Mouse (Mus musculus): ENCODE measurements at regions not wholly inside any gene's neighbourhood (a gene's known extent, or its start where the extent isn't known, plus 50 kb on each side); places are given as distances from the start of the nearest gene placed in this dataset.

DNA sequence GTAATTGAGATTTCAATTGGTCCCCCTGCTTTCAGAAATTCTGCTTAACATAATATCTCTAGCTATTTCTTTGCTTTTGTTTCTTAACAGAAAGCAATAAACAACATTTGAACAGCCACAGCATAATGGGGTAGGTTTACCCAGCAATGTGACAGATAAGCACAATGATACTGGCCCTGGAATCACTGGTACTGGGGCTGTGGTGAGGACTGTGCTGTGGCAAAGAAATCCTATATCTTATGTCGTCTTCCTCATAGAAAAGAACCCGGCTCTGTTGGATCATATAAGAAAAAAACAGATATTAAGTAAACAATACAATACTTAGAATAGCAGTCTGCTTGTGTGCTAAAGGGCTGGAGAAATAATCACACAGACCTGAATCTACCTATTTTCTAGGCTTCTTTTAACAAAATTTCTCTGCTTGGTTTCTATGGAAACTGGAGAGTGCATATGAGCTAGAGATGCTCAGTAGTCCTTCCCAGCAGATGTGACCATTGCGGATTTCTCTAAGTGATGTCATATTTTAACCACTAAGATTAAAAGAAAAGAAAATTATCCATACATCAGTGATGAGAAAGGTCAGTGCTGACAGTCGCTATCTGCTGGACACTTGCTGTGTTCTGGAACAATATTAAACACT lies 119.8 kb upstream of the Gnao1 start:
- peak; percentile 69 for DNase-seq (ENCODE audit: low read depth, low spot score)

DNA sequence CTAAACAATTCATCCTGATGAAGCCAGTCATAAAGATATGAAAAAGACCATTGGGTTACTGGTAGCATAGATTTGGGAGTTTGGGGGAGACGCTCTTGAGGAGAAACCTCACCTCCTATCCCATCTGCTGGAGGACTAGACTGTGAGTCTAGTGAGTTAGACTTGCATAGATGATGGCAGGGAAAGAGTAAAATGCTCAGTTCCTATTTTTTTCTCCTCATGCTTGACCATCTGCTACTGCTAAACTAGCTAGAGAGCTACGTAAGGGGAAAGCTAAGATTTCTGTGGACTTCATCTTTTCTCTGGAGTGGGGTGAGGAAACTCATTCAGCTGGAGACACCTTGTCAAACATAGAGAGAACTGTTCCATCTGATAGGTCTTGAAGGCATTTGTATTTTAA lies 118.4 kb upstream of the Gnao1 start:
- peak; percentile 43 for DNase-seq (ENCODE audit: low read depth, low spot score)

GRCm38 (mm10) chr8:93691826-93692225 lies 117.9 kb upstream of the Gnao1 start:
- no peak for DNase-seq (ENCODE audit: low read depth, low spot score)

DNA sequence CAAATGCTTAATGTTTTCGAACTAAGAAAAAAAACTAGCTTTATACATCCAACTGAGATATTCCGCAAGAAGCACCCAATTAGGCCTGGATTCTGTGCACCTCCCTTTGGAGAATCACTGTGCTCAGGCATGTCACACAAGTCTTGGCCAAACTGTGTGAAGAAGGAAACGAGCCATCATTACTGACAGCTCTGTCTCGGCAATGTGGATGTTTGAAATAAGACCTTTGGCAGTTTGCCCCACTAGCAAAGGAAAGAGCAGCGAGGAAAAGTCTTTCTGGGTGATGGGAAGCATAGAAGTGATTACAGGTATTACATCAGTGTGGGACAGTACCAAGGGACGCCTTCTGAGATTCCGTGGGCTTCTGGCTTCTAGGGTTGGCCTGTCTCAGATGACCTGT lies 112.6 kb upstream of the Gnao1 start:
- DNase-seq (ENCODE audit: low read depth, low spot score) = peak; percentile 23

GRCm38 (mm10) chr8:93698508-93698907 lies 111.3 kb upstream of the Gnao1 start:
- no peak for DNase-seq (ENCODE audit: low read depth, low spot score)

GRCm38 (mm10) chr8:93701391-93701790 lies 108.4 kb upstream of the Gnao1 start:
- DNase-seq (ENCODE audit: low read depth, low spot score) = no peak

DNA sequence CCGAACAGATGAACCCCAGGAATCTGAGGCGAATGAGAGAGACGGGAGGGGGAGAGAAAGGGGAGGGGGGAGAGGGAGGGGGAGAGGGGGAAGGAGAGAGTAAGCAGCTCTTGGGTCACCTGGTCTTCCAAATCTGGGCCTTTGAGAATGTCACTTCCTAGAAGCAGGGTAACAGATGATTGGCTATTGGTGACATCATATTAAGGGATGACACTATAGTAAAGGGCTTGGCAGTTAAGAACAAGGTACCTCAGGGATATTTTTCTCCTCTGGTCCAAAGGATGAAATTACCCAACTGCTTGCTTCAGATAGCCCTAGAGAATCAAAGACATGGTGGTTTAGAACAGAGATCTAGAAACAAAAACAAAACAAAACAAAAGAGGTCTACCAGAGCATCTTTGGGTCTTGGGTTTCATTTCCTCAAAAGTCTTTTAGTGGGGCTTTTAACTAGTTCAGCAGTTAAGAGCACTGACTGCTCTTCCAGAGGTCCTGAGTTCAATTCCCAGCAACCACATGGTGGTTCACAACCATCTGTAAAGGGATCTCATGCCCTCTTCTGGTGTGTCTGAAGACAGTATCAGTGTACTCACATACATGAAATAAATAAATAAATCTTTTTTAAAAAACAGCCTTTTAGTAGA lies 97.6 kb upstream of the Gnao1 start:
- DNase-seq (ENCODE audit: low read depth, low spot score) = no peak

GRCm38 (mm10) chr8:93713221-93713620 lies 96.5 kb upstream of the Gnao1 start:
- DNase-seq (ENCODE audit: low read depth, low spot score) = no peak

GRCm38 (mm10) chr8:93724896-93725489 lies 84.8 kb upstream of the Gnao1 start:
- peak; percentile 19 for DNase-seq (ENCODE audit: low read depth, low spot score)

DNA sequence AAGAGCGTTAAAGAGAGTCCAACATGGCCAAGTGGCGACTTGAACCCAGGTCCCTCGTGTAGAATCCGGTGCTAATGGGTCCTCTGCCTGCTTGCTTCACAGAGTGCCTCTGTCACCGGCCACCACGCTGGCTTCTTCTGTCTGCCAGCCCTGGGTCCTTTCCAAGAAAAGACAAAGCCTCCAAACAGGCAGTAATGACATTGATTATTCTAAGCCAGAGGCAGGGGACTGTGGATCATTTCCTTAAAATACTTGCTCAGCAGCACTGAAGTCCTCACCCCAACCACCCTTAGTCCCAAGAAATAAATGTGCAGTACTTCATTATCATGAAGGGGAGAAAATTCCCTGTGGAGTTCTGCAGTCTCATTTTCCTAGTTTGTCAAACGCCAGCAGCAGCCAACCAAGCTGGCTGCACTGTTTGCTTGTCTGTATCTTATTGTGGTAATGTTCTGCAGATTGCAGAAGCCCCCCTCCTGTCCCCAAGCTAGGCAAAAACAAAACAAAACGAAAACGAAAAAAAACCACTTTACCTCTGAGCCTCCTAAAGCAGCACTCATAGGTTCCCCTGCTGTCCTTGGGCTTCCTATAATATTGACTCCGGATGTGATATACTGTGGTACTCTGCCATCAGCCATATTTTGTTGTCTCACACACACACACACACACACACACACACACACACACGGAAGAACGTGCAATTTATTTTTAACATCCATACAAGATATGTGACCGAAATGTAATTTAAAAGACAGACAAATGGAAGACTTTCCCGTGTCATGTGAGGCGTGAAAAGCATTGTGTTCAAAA lies 80.4 kb upstream of the Gnao1 start:
- peak; percentile 84 for DNase-seq (ENCODE audit: low read depth, low spot score)

- no peak for DNase-seq (ENCODE audit: low read depth, low spot score)
These were observed 78.7 kb upstream of the Gnao1 start for GRCm38 (mm10) chr8:93730738-93731700.

GRCm38 (mm10) chr8:93734818-93735217 lies 74.9 kb upstream of the Gnao1 start:
- DNase-seq (ENCODE audit: low read depth, low spot score) = peak; percentile 71

DNA sequence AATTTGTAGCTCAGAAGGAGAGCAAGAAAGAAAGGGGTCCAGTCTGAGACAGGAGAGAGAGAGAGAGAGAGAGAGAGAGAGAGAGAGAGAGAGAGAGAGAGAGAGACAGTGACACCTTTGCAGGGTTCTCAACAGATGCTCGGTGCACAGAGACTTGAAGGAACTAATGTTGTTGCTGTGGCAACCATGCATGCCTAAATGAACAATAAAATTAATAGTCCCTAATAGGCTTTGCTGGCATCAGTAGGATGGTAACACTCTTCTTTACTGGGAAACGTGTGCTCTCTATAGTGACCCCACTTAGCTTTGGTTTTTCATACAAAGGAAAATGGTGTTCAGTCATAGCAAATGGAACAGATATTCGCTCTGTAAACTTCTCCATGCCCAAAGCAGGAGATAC lies 69.5 kb upstream of the Gnao1 start:
- no peak for DNase-seq (ENCODE audit: low read depth, low spot score)

GRCm38 (mm10) chr8:93748720-93749119 lies 61.0 kb upstream of the Gnao1 start:
- DNase-seq (ENCODE audit: low read depth, low spot score) = no peak

DNA sequence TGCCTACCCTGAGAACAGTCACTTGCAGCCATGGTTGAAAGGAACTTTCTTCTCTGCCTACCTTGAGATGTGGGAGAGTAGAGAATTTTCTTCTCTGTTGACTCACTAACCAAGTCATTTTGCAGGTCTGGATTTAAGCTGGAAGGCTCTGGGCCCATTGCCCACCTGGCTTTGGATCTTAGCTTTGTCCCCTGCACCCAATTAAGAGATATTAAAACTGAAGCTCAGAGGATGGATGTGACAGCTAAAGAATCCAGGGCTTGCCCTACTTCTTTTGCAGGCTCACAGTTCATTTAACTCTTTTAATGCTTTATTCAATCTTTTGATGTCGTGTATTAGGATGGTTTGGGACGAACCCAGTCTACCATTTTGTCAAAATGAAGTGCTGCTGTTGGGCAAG lies 58.8 kb upstream of the Gnao1 start:
- no peak for DNase-seq (ENCODE audit: low read depth, low spot score)

DNA sequence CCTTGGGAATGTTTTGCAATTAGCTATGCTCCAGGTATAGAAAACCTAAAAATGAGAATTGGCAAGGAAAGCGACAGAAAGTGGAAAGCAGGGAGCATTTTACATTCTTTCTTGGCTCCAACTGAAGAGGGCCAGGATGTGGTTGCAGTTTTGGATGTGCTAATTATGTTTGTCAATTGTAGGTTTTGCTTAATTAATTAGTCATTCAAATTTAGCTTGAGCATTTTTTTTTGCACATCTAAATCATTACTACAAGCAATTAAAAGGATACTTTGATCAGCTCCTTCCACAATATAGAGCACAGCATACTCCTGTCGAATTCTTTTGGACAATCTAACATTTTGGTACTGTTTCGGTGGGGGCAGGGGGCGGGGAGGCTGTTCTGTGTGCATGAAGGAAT lies 53.8 kb upstream of the Gnao1 start:
- DNase-seq (ENCODE audit: low read depth, low spot score) = no peak
